Mouse (Mus musculus) cerebellum, adult 18-20 months (tissue): ENCODE data around the gene Psmb7.
A peak's percentile ranks its signal among the peaks of the same experiment; 100 is the strongest.

Experiments
- DNase-seq, 2 experiments: peaks; one replicate each; pipeline ENCODE4 v3.0.0; 2021

Gene Psmb7

DNA sequence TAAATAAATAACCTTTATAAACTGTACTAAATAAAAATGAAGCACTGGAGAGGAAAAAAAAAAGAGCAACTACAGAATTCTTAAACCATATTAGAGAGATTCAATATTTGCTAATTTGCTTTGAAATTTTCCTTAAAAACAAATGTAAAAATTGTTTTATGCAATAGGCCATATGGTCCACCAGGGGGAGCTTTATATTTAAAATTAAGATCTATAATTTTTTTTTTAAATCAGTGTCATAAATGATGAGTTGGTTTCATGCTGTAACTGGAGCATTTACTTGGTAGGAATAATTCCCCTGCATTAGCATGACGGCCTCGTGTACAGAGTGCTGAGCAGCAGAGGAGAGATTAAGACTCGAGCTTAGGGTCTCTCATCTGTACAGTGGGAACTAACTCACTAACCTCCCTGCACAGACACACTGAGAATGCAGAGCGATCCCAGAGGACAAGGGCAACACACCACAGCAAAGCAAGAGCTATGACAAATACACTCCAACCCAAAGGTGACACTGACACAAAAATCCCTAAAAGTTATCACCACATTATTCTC lies 6.1 kb downstream of the Psmb7 start:
- no peak for DNase-seq

- DNase-seq, result no peak
Measured at GRCm38 (mm10) chr2:38630574-38630973, 13.3 kb downstream of the Psmb7 start.

- no peak for DNase-seq
Measured at GRCm38 (mm10) chr2:38629451-38629850, 14.4 kb downstream of the Psmb7 start.

GRCm38 (mm10) chr2:38628801-38629200 lies 15.1 kb downstream of the Psmb7 start:
- DNase-seq, result no peak

GRCm38 (mm10) chr2:38623821-38624590 lies 19.9 kb downstream of the Psmb7 start:
- no peak for DNase-seq

GRCm38 (mm10) chr2:38623411-38623810 lies 20.5 kb downstream of the Psmb7 start:
- no peak for DNase-seq

GRCm38 (mm10) chr2:38621610-38622021 lies 22.3 kb downstream of the Psmb7 start:
- peak; percentile 56 to 69 for DNase-seq

- no peak for DNase-seq
Measured at GRCm38 (mm10) chr2:38621076-38621475, 22.8 kb downstream of the Psmb7 start.

DNA sequence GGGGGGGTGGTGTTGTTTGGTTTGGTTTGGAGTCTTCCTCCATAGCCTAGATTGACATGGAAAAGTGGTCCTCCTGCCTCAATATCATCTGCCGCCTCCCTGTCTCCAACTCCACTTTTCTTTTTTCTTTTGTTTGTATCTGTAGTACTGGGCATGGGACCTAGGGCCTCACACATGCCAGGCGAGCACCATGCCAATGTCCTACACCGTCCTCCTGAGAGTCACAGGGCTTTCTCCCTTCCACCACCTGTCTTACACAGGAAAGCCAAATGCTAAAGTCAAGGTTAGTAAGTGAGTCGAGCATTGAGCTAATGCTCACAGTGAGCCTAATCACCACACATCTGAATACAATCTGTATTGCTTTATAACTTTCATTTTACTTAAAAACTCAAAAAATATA lies 24.1 kb downstream of the Psmb7 start:
- DNase-seq, result peak; percentile 76 to 85

DNA sequence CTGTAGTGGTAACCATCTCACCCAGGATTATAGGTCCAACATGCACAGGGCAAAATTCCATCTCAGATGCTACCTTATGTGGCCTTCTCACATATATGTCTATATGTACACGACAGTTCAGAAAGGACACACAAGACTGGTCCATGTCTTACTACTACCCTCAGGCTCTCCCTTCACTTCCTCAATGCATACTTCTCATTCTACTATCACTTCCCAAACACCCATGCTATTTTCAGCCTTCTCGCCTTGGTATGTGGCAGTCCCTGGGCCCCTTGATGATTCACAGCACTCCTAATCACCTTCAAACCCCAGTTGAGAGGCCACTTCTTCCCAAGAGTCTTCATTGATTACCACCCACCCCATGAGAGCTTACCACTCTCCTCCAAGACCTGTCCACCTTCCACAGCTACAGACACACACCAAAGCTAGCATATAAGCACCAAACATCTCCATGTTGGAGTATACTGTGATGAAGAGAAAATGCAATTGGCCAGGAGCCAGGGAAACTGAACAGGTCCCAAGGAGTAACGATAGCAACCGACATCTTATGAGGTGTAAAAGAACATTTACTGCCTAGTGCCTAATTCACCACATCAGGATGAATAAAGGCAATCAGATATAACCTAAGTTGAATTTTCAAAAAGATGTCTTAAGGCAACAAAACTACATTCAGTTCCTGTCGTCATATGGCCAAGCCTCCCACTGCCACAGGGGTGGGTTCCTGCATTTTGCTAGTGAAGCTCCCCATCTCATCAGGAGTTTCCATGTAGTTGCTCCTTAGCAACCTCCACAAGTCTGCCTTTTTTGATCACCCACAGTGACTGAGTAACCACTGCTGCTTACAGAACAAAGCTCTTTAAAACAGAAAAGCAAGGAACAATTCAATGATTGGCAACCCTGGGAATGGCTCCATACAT lies 26.7 kb downstream of the Psmb7 start:
- no peak for DNase-seq

DNA sequence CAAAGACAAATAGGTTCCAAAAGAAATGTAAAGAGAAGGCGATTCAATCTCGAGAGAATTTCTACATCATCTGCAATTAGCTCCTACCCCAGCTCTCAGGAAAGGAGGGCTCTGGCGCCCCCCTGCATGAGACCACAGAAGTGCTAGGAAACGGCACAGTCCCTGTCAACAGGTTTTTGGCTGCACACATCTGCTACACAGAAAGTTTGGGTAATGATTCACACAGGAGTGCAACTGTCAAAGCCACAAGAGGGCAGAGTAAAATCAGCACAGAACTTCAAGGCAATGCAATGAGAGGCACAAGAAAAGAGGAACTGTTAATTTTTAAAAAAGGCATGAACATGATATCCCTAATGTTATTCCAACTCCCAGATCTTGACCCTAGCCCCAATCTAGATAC lies 27.8 kb downstream of the Psmb7 start:
- peak in 1 of 2 experiments; percentile 37 for DNase-seq

DNA sequence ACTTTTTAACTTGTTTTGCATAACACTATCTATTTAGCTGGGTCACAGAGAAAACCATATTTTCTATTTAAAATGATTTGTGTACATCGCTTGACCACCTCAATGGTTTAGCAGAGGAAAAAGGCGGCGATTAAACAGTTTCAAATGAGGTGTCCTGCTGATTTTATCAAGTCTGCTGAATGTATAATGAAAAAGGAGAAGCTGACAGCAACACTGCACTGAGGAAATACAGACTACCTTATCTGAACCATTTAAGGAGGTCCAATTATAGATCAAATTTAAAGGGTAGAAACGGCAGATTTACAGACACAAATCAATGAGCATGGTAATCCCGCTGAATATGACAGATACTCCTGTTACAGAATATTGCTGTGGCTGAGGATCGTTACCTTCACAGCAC lies 29.4 kb downstream of the Psmb7 start:
- DNase-seq, result no peak

GRCm38 (mm10) chr2:38613576-38613975 lies 30.3 kb downstream of the Psmb7 start:
- peak; percentile 46 for DNase-seq

GRCm38 (mm10) chr2:38612596-38612995 lies 31.3 kb downstream of the Psmb7 start:
- DNase-seq, result no peak

DNA sequence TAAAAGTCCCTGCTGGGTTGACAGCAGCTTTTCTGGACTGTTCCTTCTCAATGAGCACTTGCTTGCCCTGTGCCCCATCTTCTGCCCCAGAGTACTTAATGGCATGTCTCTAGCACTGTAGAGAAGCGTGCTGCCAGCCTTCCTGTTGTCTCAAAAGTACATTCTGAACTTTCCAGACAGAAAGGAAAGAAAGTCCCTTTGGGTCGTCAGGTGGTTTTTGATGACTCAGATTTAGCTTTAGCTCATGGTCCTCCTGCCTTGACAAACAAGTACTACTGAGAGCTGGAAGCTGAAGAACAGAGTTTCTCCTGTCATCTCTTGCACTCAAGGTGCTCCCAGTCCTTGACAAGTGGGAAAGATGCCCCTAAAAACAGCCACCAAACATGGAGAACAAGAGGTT lies 33.7 kb downstream of the Psmb7 start:
- DNase-seq, result no peak

DNA sequence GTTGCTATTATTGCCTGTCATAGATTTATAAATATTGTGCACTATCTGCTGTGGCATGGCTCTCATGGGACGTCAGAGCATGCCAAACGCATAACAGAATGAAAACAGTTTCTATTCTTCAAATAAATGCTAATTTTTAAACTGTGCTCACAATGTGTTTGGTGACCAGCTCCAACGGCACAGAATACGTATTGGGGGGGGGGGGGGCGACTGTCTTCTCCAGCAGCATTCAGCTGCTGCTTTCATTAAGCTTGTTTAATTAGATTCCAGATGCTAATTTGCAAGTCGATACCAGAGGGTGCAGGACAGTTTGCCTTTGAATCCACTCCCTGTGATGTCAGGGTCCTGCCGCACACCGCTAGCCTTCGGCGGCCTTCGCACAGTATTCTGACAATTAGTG lies 34.6 kb downstream of the Psmb7 start:
- no peak for DNase-seq

- no peak for DNase-seq
Measured at GRCm38 (mm10) chr2:38608831-38609309, 35.0 kb downstream of the Psmb7 start.

- DNase-seq, result no peak
Measured at GRCm38 (mm10) chr2:38607716-38608115, 36.2 kb downstream of the Psmb7 start.

DNA sequence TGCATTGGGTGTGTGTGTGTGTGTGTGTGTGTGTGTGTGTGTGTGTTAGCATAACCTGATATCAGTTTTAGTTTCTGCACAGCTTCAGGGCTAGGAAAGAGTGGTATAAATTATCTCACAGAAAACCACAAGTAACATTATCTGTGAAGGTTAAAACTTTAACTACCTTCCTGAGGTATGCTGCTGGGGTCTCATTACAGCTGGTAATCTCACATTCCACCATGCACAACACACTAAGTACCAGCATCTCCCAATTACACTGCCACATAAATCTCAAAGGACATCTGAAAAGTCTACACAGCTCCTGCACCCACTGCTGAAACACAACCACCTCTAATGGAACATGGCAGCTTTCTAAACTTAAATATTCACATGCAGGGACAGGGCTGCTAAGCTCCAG lies 43.0 kb downstream of the Psmb7 start:
- no peak for DNase-seq

DNA sequence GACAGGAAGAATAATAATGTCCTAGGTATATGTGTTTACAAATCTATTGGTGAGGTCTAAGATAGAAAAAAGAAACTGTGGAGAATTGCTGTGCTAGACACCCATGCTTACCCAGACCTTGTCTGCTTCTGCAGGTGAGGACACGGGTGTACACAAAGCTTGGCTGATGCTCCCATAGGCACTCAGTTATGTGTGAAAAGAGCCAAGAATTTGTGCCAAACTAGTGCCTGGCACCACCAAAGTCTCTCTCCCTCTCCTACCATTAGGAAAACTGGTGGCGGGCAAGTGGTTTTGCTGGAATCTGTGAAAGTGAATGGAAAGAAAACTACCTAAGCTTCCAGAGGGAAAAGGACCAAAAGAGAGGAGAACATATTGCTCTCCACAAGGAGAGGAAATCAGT lies 45.5 kb downstream of the Psmb7 start:
- peak; percentile 35 to 62 for DNase-seq

GRCm38 (mm10) chr2:38597896-38598295 lies 46.0 kb downstream of the Psmb7 start:
- no peak for DNase-seq

DNA sequence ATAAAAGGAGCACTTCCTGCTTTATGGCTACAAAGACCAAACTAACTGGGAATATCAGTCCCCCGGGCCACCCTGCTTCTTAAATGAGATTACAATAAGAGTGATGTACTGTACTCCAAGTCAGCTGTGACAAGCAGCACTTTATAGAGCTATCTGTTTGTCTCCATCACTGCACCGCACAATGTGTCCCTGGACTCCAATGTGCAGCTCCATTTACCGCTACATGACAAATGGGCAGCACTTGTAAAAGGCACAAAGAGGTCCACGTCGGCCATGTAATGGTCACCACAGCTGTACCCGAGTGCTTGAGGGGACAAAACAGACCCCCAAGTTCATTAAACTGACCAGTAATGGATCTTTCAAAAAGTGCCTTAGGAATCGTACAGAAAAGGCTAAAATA lies 49.0 kb downstream of the Psmb7 start:
- DNase-seq, result no peak

DNA sequence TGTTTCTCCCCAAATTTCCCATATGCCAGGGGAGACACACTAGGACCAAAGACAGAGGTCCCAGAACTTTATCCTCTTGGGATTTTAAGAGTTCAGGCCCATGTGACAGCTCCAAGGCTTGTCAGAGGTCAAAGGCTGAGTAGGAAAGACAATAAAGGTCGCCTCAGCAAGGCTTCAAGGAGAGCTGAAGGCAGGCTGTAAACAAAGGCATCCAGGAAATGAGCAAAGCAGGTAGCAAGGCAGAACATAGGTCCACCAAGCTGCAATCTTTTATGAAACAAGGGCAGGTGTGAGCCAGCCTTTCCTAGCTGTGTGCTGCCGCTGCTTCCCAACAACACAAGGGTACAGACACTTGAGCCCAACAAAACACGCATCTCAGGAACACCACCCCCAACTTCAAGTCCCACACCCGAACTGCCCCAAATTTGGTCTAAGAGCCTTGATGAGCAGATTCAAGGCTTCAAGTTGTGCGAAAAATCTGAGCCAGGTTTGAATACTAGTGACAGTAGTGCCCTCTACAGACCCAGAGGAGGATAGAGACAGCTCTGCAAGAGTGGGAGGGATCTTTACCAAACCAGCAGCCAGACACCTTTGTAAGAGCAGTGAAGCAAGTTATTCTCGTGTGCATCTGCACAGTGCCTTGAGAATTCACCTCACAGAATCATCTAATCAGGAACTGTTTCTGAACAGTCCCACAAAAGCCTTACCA lies 52.0 kb downstream of the Psmb7 start:
- peak; percentile 49 to 52 for DNase-seq
